Mouse (Mus musculus) embryonic facial prominence, embryonic 12.5 days (tissue): Measurements from ENCODE around the gene Glt8d1. TPM values are rescaled to one million over a fixed set of nuclear protein-coding genes. Genes with fewer than 3 reads are reported as not detected.

Experiments
- ATAC-seq: fragments of 200-750 bp; cut with Nextera tagmentation; 2 replicates; pipeline ENCODE4 v1.8.0; 2017; ENCODE audit not compliant: insufficient number of reproducible peaks, insufficient read depth, low FRiP score, low TSS enrichment
- H3K27ac ChIP-seq: fragments of 300-500 bp; sonication (generic); 2 replicates; pipeline ENCODE4 v1.5.1; 2016; ENCODE audit warnings: mild to moderate bottlenecking
- H3K27me3 ChIP-seq: fragments of 300-500 bp; sonication (generic); 2 replicates; pipeline ENCODE4 v1.6.1; 2016; ENCODE audit warnings: mild to moderate bottlenecking, moderate library complexity
- H3K36me3 ChIP-seq: fragments of 300-500 bp; sonication (generic); 2 replicates; pipeline ENCODE4 v1.6.1; 2016; ENCODE audit warnings: mild to moderate bottlenecking
- H3K4me1 ChIP-seq: fragments of 300-500 bp; sonication (generic); 2 replicates; pipeline ENCODE4 v1.6.1; 2016
- H3K4me2 ChIP-seq: fragments of 300-500 bp; sonication (generic); replicated peaks from 2 replicates; pipeline ENCODE4 v1.6.1; 2016; ENCODE audit warnings: mild to moderate bottlenecking, moderate library complexity
- H3K4me3 ChIP-seq: fragments of 300-500 bp; sonication (generic); 2 replicates; pipeline ENCODE4 v1.5.1; 2016; ENCODE audit warnings: mild to moderate bottlenecking
- H3K9ac ChIP-seq: fragments of 300-500 bp; sonication (generic); 2 replicates; pipeline ENCODE4 v1.6.1; 2016; ENCODE audit warnings: mild to moderate bottlenecking, moderate library complexity
- H3K9me3 ChIP-seq: fragments of 300-500 bp; sonication (generic); 2 replicates; pipeline ENCODE4 v1.6.1; 2016; ENCODE audit warnings: mild to moderate bottlenecking, moderate library complexity
- WGBS: fragments of 180-500 bp; shearing (Covaris S2); methylation state at CpG from one replicate; pipeline ENCODE4 v1.1.7; 2016; 5-methylcytosine and 5-hydroxymethylcytosine counted together
- polyA plus RNA-seq: library from polyadenylated mRNA; unstranded; fragments of >200 nt; fragmentation: Nextera tagmentation; extraction: Ambion mirVana; gene quantifications from 2 replicates; pipeline ENCODE4 v1.2.1, GENCODE M21; 2016

The Glt8d1 gene
- polyA plus RNA-seq, 1 experiment from 2014 or later, result 67.4 TPM

DNA sequence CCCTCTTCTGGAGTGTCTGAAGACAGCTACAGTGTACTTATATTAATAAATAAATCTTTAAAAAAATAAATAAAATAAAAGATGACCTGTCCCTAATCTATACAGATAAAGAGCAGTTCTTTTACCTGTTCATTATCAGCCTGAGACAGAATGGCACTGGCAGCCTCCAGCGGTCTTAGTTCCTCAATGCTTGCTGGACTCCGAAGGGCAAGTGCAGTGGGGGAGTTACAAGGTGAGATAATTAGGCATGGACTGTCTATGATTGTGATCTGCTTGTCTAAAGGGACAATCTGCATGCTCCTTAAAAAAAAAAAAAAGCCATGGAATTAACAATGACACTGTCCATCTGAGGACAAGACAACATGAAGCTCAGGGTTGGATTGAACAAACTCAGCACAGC is 12.7 kb downstream of the Glt8d1 start:
- Histone ChIP-seq H3K36me3 (peaks cover 79% of the 10 kb centered on the region), H3K4me2 (no peak overlapping the region)
- WGBS, result 99% methylated on average over 2 of the region's 2 CpGs

DNA sequence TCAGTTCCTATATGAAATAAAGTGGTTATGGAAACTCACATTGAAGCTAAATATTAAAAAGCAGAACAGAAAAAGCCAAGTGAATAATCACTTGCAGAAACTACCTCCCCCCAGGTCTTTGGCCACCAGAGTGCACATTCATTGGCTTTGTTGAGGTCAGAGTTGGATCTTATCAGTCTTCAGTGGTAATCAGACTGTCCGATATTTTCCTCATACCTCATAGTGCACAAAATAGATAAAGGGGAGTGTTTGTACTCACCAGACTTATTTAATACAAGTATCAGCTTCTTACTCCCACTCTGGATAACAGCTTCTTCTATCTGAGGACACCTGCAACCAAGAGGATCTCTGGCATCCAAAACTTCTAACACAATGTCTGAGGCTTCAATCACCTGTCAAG is 14.9 kb downstream of the Glt8d1 start:
- Histone ChIP-seq H3K36me3 (peaks cover 62% of the 10 kb centered on the region), H3K4me3 (no peak overlapping the region), H3K9me3 (no peaks in the 10 kb centered on the region), H3K4me1 (peaks cover 18% of the 10 kb centered on the region), H3K9ac (no peak overlapping the region), H3K27me3 (no peaks in the 10 kb centered on the region), H3K4me2 (no peak overlapping the region), H3K27ac (no peak overlapping the region)
- WGBS, result 88% methylated on average over 1 of the region's 1 CpGs
- ATAC-seq, result no peak

More for the DNA sequence above, 12.7 kb downstream of the Glt8d1 start:
- H3K9me3 ChIP-seq, result no peaks in the 10 kb centered on the region
- no peak overlapping the region for H3K4me3 ChIP-seq
- H3K27ac ChIP-seq, result no peak overlapping the region
- H3K4me1 ChIP-seq, result peaks cover 9% of the 10 kb centered on the region
- ATAC-seq, result no peak
- no peaks in the 10 kb centered on the region for H3K27me3 ChIP-seq
- no peak overlapping the region for H3K9ac ChIP-seq

DNA sequence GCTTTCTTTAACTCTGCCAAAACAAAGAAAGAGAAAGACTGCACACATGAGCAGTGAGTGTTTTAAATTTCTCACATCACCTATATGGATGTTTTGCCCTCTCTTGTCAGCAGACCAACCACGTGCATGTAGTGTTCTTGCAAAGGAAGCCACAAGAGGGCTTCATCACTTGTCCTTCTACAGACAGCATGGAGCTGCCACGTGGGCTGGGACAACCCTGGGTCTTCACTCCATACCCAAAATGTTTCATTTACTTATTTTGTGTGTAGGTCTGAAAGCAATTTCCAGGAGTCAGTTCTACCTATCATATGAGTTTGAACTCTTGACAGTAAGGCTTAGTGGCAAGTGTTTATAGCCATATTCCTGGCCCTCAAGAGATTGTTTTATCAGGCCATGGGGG is 16.7 kb downstream of the Glt8d1 start:
- Histone ChIP-seq H3K4me3 (peak overlapping the region; percentile 82), H3K27ac (no peak overlapping the region), H3K9ac (peak overlapping the region; percentile 93), H3K36me3 (peaks cover 51% of the 10 kb centered on the region), H3K4me1 (peaks cover 18% of the 10 kb centered on the region), H3K27me3 (no peaks in the 10 kb centered on the region), H3K4me2 (peak overlapping the region; percentile 73), H3K9me3 (no peaks in the 10 kb centered on the region)
- 0% methylated on average over 2 of the region's 2 CpGs for whole genome bisulfite sequencing
- no peak for ATAC-seq

DNA sequence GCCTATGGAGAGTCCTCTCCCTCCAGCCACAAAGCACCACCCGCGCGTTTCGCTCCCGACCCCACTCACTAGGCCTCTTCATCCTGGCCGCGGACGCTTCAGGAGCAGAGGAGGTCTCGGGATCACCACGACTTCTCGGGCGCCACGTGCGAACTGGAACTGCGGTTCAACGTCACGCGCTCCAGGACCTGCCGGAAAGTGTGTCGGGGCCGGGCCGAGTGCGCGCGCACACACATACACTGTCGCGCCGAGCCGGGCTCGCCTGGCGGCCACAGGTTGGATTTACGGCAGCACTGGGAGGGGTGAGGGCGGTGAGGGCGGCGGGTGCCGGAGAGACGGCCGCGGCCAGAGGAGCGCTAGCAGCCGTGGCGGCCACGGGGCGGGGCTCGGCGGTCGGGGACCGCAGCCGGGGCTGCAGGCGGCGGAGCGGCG is 17.7 kb downstream of the Glt8d1 start, which contains the start of the genes Pbrm1 and Gnl3:
Gene Pbrm1 (plus strand): TSS at position 279 of the 432 bp plus-strand sequence.
Gene Gnl3 (minus strand): TSS at position 293 of the 432 bp plus-strand sequence.
- Histone ChIP-seq H3K27ac (peak within 1 kb of the TSS; percentile 97), H3K9me3 (no peaks in the 10 kb centered on the region), H3K4me1 (peaks cover 18% of the 10 kb centered on the region), H3K4me3 (peak within 1 kb of the TSS; percentile 82), H3K36me3 (peaks cover 46% of the 10 kb centered on the region), H3K9ac (peak within 1 kb of the TSS; percentile 93), H3K4me2 (peak within 1 kb of the TSS; percentile 73), H3K27me3 (no peaks in the 10 kb centered on the region)
- peak; percentile 92 for ATAC-seq
- under 1% methylated on average over 48 of the region's 53 CpGs for WGBS

DNA sequence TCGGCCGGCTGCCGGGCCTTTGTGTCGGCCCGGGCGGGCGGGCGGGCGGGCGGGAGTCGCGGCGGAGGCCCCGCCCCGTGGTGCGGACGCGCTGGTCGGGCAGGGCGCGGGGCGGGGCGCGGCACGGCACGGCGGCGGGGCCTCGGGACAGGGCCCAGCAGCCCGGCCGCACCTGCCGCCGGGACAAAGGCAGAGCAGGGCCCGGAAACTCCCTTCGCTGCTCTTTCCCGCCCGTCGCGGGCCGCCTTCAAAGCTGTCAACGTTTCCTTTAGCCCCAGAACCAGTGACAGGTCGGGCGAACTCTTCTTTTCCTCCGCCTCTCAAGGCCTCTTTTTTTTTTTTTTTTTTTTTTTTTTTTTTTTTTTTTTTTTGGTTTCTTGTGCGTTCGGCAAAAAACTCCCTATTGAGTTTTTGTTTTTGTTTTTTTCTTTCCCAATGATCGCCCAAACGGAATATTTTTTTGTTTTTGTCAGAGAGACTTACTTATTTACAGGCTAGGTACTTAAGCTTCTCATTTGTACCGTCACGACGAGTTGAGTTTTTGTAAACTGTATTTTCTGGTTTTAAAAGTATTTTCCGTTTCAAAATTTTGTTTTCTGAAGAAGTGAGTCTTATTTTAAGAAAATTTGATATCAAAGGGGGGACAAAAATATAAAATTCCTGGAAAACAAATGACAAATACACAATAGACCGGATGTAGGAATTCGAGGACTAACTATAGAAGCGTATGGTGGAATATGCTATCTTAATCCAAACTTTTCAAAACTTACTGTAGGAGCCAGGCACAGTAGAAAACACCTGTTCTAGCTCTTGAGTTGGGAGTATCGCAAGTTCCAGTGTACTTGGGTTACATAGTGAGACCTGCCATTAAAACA is 18.4 kb downstream of the Glt8d1 start:
- H3K36me3 ChIP-seq, result peaks cover 43% of the 10 kb centered on the region
- H3K4me2 ChIP-seq, result peak overlapping the region; percentile 54
- no peaks in the 10 kb centered on the region for H3K27me3 ChIP-seq
- peak overlapping the region; percentile 82 for H3K4me3 ChIP-seq
- H3K4me1 ChIP-seq, result peaks cover 18% of the 10 kb centered on the region
- H3K9me3 ChIP-seq, result no peaks in the 10 kb centered on the region
- peak overlapping the region; percentile 93 for H3K9ac ChIP-seq
- ATAC-seq, result peak; percentile 93
- H3K27ac ChIP-seq, result peak overlapping the region; percentile 97
- 8% methylated on average over 33 of the region's 56 CpGs for WGBS

DNA sequence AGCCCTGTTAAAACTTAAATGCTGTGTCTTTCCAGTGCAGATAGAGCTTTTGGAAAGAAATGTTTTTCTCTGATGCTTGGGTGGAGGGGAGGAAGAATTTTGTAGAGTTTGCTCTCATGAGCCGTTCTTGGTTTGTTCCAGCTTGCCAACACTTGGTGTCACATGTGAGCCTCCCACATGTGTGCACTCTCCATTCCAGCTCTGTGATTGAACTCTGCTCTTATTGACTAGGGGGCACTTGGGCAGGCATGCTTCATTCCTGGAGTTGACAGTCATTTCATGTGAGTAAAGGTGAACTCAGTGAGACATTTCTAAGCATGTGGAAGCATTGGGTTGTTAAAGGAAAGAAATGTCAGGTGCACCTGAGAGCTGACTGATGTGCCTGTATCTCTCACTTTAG is 21.4 kb downstream of the Glt8d1 start:
- H3K9ac ChIP-seq, result no peak overlapping the region
- no peak for ATAC-seq
- no peak overlapping the region for H3K4me2 ChIP-seq
- WGBS, result 63% methylated on average over 1 of the region's 1 CpGs
- H3K27ac ChIP-seq, result no peak overlapping the region
- no peaks in the 10 kb centered on the region for H3K27me3 ChIP-seq
- H3K9me3 ChIP-seq, result no peaks in the 10 kb centered on the region
- H3K36me3 ChIP-seq, result peaks cover 42% of the 10 kb centered on the region
- H3K4me3 ChIP-seq, result no peak overlapping the region
- peaks cover 15% of the 10 kb centered on the region for H3K4me1 ChIP-seq

DNA sequence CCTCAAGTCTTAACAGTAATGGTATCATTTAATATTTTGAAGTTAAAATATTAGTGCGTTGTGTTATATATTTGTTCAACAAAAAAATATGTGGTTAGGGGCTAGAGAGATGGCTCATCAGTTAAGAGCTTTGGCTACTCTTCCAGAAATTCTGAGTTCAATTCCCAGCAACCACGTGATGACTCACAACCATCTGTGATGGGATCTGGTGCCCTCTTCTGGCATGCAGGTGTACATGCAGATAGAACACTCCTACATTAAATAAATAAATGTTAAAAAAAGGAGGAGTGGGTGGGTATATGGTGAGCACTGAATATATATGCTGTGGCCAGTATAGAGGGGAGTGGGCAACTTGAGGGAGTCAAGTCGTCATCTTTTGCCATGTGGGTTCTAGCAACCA is 24.6 kb downstream of the Glt8d1 start:
- Histone ChIP-seq H3K9ac (no peak overlapping the region), H3K4me2 (no peak overlapping the region), H3K27me3 (no peaks in the 10 kb centered on the region), H3K9me3 (no peaks in the 10 kb centered on the region), H3K27ac (no peak overlapping the region), H3K4me3 (no peak overlapping the region), H3K36me3 (peaks cover 64% of the 10 kb centered on the region), H3K4me1 (no peaks in the 10 kb centered on the region)
- ATAC-seq, result no peak
- WGBS, result 76% methylated on average over 3 of the region's 3 CpGs

DNA sequence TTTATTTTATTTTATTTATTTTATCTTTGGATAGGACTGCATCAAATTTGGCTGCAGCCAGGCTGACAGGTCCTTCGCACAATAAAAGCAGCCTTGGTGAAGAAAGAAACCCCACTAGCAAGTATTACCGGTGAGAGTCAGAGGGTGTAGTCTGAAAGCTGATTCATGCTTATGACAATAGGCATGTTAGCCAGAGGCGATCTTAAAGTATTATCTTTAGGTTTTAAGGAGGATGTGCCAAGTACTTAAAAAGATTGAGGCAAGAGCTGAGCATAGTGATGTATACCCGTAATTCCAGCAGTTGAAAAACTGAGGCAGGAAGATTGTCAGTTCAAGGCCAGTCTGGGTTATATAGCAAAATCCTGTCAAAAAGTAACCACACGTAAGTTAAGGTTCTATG is 44.1 kb downstream of the Glt8d1 start:
- Histone ChIP-seq H3K4me3 (no peak overlapping the region), H3K9me3 (no peaks in the 10 kb centered on the region), H3K36me3 (peaks cover 58% of the 10 kb centered on the region), H3K4me1 (no peaks in the 10 kb centered on the region), H3K27me3 (no peaks in the 10 kb centered on the region), H3K4me2 (no peak overlapping the region), H3K27ac (no peak overlapping the region), H3K9ac (no peak overlapping the region)
- 92% methylated on average over 5 of the region's 5 CpGs for WGBS
- ATAC-seq, result no peak

DNA sequence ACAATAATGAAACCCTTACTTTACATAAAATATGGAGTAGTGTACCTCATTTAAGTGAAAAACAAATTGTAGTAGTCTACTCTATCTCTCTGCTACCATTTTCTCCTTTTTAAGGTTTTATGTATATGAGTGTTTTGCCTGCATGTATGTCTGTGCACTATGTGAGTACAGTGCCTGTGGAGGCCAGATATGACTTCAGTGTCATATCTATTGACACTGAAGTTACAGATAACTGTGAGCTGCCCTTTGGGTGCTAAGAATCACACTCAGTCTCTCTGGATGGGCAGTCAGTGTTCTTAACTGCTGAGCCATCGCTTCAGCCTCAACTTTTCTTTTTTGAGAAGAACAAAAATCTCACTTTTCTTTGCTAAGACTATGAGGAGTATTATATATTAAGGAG is 44.6 kb downstream of the Glt8d1 start:
- Histone ChIP-seq H3K9me3 (no peaks in the 10 kb centered on the region), H3K36me3 (peaks cover 63% of the 10 kb centered on the region), H3K9ac (no peak overlapping the region), H3K4me1 (no peaks in the 10 kb centered on the region), H3K27ac (no peak overlapping the region), H3K27me3 (no peaks in the 10 kb centered on the region), H3K4me3 (no peak overlapping the region), H3K4me2 (no peak overlapping the region)
- no peak for ATAC-seq
- WGBS, result 94% methylated on average over 1 of the region's 1 CpGs

Other genes with a start within 250 kb of the Glt8d1 start
- gene Tmem110, start 175.8 kb upstream of the Glt8d1 start, polyA plus RNA-seq, result 39.2 and 41.4 TPM in 2 replicates
- gene Mustn1, start 122.2 kb upstream of the Glt8d1 start, polyA plus RNA-seq, result 2.5 and 4.3 TPM in 2 replicates
- not detected in 2 replicates for gene Itih4, start 114.9 kb upstream of the Glt8d1 start, polyA plus RNA-seq
- 0.28 and 0.46 TPM in 2 replicates for gene Itih3, start 77.6 kb upstream of the Glt8d1 start, polyA plus RNA-seq
- gene Itih1, start 58.1 kb upstream of the Glt8d1 start, polyA plus RNA-seq, result not detected in 2 replicates
- 16.1 and 19.0 TPM in 2 replicates for gene Nek4, start 50.0 kb upstream of the Glt8d1 start, polyA plus RNA-seq
- gene Spcs1, start 272 bp downstream of the Glt8d1 start, polyA plus RNA-seq, result 337 and 341 TPM in 2 replicates
- gene Pbrm1, start 17.7 kb downstream of the Glt8d1 start, polyA plus RNA-seq, result 176 and 178 TPM in 2 replicates
- 99.5 and 121 TPM in 2 replicates for gene Gnl3, start 17.8 kb downstream of the Glt8d1 start, polyA plus RNA-seq
- 59.1 and 64.8 TPM in 2 replicates for gene Smim4, start 127.6 kb downstream of the Glt8d1 start, polyA plus RNA-seq
- 455 and 459 TPM in 2 replicates for gene Nt5dc2, start 129.7 kb downstream of the Glt8d1 start, polyA plus RNA-seq
- gene Stab1, start 167.2 kb downstream of the Glt8d1 start, polyA plus RNA-seq, result 28.4 and 29.6 TPM in 2 replicates
- gene Tnnc1, start 206.9 kb downstream of the Glt8d1 start, polyA plus RNA-seq, result 67.1 and 90.7 TPM in 2 replicates
- 503 and 527 TPM in 2 replicates for gene Nisch, start 215.5 kb downstream of the Glt8d1 start, polyA plus RNA-seq
- 1.1 and 1.2 TPM in 2 replicates for gene Sema3g, start 216.5 kb downstream of the Glt8d1 start, polyA plus RNA-seq
- 13.1 and 13.6 TPM in 2 replicates for gene Phf7, start 249.9 kb downstream of the Glt8d1 start, polyA plus RNA-seq